Mouse (Mus musculus) inflammation-experienced regulatory T-cells, adult 6 months (primary cell): ENCODE data around the gene Egfl8. TPM values are rescaled to one million over a fixed set of nuclear protein-coding genes. Genes with fewer than 3 reads are reported as not detected.

Source experiments
- ATAC-seq: one replicate; pipeline ENCODE4 v1.8.0; 2017
- polyA plus RNA-seq, 3 experiments: library from polyadenylated mRNA; unstranded; fragments of 100-300 nt; shearing (Covaris generic); gene quantifications; one replicate each; pipeline ENCODE4 v1.2.1; 2017

Gene Egfl8
- polyA plus RNA-seq, 3 experiments from 2014 or later, result 1.1 to 2.1 (median 1.2) TPM

GRCm38 (mm10) chr17:34593752-34594525, 21.8 kb downstream of the Egfl8 start:
- ATAC-seq, result no peak

GRCm38 (mm10) chr17:34592581-34593549, 22.9 kb downstream of the Egfl8 start:
- ATAC-seq, result no peak

- peak; percentile 51 for ATAC-seq
These were observed 23.8 kb downstream of the Egfl8 start for GRCm38 (mm10) chr17:34591994-34592375.

GRCm38 (mm10) chr17:34591029-34591993, 24.5 kb downstream of the Egfl8 start, which contains the start of gene Pbx2:
Pbx2 (plus strand) TSS chr17:34591266.
- no peak for ATAC-seq

- no peak for ATAC-seq
These were observed 25.4 kb downstream of the Egfl8 start for GRCm38 (mm10) chr17:34590154-34590987.

GRCm38 (mm10) chr17:34589681-34590101, 26.1 kb downstream of the Egfl8 start, which contains the start of gene Gpsm3:
Gpsm3 (plus strand) TSS chr17:34589806.
- ATAC-seq, result peak; percentile 50

GRCm38 (mm10) chr17:34589206-34589605, 26.6 kb downstream of the Egfl8 start:
- ATAC-seq, result no peak

GRCm38 (mm10) chr17:34588767-34589166, 27.0 kb downstream of the Egfl8 start:
- no peak for ATAC-seq

- ATAC-seq, result no peak
These were observed 28.0 kb downstream of the Egfl8 start for GRCm38 (mm10) chr17:34587814-34588213.

- ATAC-seq, result peak; percentile 76
These were observed 28.4 kb downstream of the Egfl8 start for GRCm38 (mm10) chr17:34587423-34587811.

GRCm38 (mm10) chr17:34586796-34587422, 28.9 kb downstream of the Egfl8 start:
- ATAC-seq, result peak; percentile 62

- ATAC-seq, result no peak
These were observed 29.6 kb downstream of the Egfl8 start for GRCm38 (mm10) chr17:34585877-34586771.

GRCm38 (mm10) chr17:34585121-34585520, 30.6 kb downstream of the Egfl8 start:
- no peak for ATAC-seq

- no peak for ATAC-seq
These were observed 32.0 kb downstream of the Egfl8 start for GRCm38 (mm10) chr17:34583819-34584218.

GRCm38 (mm10) chr17:34583397-34583796, 32.4 kb downstream of the Egfl8 start:
- no peak for ATAC-seq

GRCm38 (mm10) chr17:34582528-34582927, 33.2 kb downstream of the Egfl8 start:
- ATAC-seq, result no peak

GRCm38 (mm10) chr17:34578070-34578469, 37.7 kb downstream of the Egfl8 start:
- ATAC-seq, result no peak

- ATAC-seq, result no peak
These were observed 39.2 kb downstream of the Egfl8 start for GRCm38 (mm10) chr17:34576577-34576976.

GRCm38 (mm10) chr17:34572361-34572760, 43.4 kb downstream of the Egfl8 start:
- no peak for ATAC-seq
